Mouse (Mus musculus) gastrocnemius, adult 2 months (tissue): Measurements from ENCODE around the gene Sv2a. TPM values are rescaled to one million over a fixed set of nuclear protein-coding genes. Genes with fewer than 3 reads are reported as not detected.
"Not testable (repeated sequence)": the region's sequence is repeated elsewhere in the genome, so short reads cannot be mapped to it uniquely, and the experiment has no call there.

Source experiments
- DNase-seq: peaks from one replicate; pipeline ENCODE4 v3.0.0; 2022
- H3K27ac ChIP-seq: fragments of 200-600 bp; 2 replicates; pipeline ENCODE4 v1.8.1; 2022; ENCODE audit warnings: mild to moderate bottlenecking
- H3K4me3 ChIP-seq: fragments of 200-600 bp; 2 replicates; pipeline ENCODE4 v1.8.1; 2022; ENCODE audit warnings: mild to moderate bottlenecking, moderate library complexity
- CTCF ChIP-seq: fragments of 200-600 bp; IDR thresholded peaks from 2 replicates; pipeline ENCODE4 v1.8.1; 2022; ENCODE audit warnings: antibody characterized with exemption, mild to moderate bottlenecking, moderate library complexity
- intact Hi-C: fragments of 180-260 bp; cut with DNase I; formaldehyde crosslinking; loops from one replicate; pipeline ENCODE4 v1.15.1; 2025
- total RNA-seq, 2 experiments: library from RNA; stranded (reverse); gene quantifications; 2 replicates each; pipeline ENCODE4 v1.2.3; 2021

Sv2a gene
- total RNA-seq, 2 experiments from 2014 or later = 0.25 to 0.26 TPM

DNA sequence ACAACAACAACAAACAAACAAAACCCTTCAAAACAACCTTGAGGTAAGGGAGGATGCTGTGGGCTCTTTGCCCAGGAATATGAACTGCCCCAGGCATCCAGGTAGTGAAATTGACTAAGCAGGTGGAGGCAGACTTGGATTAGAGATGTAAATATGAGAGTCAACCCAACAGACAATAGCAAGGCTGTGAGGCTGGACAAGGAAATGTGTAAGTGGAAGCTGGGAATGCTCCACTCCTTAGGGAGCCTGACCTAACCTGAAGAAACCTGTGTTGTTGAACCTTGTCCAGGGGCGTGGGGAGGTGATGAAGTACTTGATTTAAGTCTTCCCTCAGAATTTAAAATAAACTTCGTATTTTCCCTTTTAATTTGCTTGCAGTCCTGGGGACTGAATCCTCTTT is 2.0 kb upstream of the Sv2a start:
- intact Hi-C loops = no loop called here
- no peak for DNase-seq
- no peak overlapping the region for H3K4me3 ChIP-seq
- H3K27ac ChIP-seq = no peak overlapping the region
- TF ChIP-seq CTCF = no peak

DNA sequence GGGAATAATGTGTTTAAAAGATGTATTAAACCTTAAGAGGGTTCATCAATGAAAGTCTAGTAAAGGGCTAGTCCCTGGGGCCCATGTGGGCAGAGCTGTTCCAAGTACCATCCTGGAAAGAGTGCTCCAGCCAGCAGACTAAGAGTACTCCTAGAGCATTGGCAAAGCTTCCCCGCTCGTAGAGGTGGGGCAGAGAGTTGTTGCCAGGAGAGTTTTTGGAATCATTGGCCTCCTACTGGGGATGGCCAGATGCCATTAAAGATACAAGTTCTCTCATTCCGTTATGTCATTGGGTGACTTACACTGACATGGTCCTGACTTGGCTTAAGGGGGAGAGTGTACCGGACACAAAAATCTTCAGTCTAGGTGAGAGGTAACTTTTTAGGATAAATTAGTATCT is 1.4 kb upstream of the Sv2a start:
- intact Hi-C loops = no loop called here
- peak; percentile 66 for DNase-seq
- Histone ChIP-seq H3K27ac (no peak overlapping the region; the same call in 1 of the 2 replicates), H3K4me3 (no peak overlapping the region)
- no peak for TF ChIP-seq CTCF

DNA sequence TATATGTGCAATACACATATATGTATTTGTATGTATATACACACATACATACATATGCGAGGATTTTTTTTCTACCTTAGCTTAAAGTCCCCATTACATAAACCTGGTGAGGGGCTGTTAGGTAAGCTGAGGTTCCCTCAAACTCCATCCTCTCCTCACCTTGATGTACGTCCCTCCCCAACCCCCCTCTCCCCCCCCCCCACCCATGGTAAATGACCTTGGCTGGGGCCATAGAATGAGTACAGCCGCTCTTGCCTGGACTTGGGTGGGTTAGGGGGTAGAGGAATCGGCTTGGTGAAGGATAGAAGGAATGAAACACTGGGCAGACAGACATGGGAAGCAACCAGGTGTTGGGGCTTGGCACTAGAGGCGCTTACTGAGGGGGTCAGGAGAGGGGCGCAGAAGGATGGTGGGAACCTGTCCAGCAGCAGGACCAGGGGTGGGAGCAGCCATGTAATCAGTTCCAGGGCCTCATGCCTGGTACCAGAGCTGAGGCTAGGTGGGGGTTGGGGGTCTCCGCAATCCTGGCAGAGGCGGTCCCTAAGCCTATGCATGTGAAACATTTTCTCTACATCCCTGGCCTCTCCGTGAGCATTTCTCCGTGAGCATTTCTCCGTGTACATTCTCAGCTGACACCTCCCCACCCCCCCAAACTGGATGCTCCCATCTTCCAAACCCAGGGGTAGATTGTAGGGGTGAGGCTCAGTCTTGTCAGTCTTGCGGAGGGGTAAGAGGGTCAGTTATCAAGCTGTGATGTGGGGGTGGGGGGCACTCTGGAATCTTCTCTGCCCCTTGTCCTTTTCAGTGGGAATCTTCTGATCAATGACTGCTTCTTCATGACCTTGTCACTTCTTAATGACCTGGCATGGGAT is 795 bp downstream of the Sv2a start:
- Histone ChIP-seq H3K4me3 (peak overlapping the region; percentile 69), H3K27ac (peak overlapping the region; percentile 12; the same call in 1 of the 2 replicates)
- no peak for TF ChIP-seq CTCF
- intact Hi-C loops = no loop called here
- DNase-seq = no peak

DNA sequence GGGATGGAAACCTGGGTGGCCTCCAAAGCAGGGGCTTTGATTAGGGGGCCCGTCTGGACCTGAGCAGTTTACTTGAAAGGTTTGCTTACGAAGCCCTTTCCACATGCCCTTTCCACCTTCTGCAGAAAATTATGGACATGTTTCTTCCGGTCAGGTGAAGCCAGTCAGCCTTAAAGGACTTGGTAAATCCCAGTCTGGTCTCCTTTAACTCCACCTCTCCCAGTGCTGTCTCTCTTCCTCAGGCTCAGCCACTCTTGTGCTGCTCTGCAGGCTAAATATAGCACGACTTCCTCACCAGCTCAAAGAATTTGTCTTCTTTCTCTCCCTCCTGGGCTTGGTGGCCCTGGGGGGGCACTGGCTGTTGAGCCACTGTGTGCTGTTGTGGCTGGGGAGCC is 1.4 kb downstream of the Sv2a start:
- no peak for TF ChIP-seq CTCF
- Histone ChIP-seq H3K4me3 (no peak overlapping the region; the same call in 1 of the 2 replicates), H3K27ac (peak overlapping the region; percentile 51)
- DNase-seq = no peak
- intact Hi-C loops = no loop called here

DNA sequence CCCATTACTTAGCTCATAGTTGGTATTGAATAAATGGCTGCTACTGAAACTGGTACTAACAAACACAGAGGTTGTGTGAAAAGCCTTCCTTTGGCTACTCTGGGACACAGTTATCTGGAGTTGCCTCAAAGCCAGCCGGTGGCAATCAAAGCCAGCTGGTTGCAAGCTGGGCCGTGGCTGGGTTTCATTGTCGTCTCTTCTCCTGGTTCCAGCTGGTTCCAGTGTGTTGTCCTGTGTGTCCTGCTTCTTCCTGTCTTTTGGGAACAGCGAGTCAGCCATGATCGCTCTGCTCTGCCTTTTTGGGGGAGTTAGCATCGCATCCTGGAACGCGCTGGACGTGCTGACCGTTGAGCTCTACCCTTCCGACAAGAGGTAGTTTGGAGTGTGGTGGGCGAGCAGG is 12.0 kb downstream of the Sv2a start:
- DNase-seq = no peak
- H3K27ac ChIP-seq = no peak overlapping the region
- intact Hi-C loops = no loop called here
- H3K4me3 ChIP-seq = no peak overlapping the region
- TF ChIP-seq CTCF = no peak

DNA sequence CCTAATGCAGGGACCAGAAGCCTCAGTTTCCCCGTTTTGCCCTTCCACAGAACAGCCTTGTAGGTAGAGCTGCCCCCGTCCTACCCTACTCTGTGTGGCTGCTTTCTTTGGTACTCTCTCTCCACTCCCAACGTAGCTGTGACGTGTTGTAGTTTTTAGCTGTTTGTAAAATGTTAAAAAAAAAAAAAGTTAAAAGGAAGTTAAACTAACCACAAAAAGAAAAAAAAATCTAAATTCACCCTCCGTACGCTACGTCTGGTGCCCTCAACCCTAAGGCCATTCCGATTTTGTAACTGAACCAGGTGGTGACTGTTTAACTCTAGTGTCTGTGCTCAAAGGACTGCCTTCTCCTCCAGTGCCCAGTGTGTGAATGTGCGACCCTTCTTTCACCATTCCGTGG is 14.0 kb downstream of the Sv2a start:
- intact Hi-C loops = no loop called here
- DNase-seq = no peak
- no peak for TF ChIP-seq CTCF
- Histone ChIP-seq H3K27ac (no peak overlapping the region), H3K4me3 (no peak overlapping the region)

DNA sequence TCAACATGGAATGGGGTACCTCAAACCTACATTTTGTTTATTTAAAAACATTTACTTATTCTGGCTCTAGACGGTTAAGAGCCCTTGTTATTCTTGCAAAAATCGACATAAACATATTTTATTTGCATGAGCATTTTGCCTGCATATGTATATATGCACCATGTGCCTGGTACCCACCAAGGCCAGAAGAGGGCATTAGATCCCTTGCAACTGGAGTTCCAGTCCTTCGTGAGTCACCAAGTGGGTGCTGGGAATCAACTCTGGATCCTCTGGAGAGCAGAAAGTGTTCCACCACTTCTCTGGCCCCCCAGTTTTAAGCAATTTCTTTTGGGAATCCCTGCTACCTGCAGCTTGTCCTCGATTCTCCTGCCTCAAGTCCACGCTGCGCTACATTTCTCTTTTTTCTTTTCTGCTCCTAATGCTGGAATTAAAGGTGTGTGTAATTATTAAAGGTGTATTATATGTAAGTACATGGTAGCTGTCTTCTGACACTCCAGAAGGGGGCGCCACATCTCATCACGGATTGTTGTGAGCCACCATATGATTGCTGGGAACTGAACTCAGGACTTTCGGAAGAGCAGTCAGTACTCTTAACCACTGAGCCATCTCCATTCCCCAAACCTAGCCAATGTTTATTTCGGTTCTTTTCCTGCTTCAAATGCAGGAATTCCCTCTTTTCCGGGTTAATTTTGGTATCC is 14.8 kb downstream of the Sv2a start:
- H3K27ac ChIP-seq = no peak overlapping the region
- DNase-seq = no peak
- no peak for TF ChIP-seq CTCF
- no peak overlapping the region for H3K4me3 ChIP-seq
- intact Hi-C loops = no loop called here

DNA sequence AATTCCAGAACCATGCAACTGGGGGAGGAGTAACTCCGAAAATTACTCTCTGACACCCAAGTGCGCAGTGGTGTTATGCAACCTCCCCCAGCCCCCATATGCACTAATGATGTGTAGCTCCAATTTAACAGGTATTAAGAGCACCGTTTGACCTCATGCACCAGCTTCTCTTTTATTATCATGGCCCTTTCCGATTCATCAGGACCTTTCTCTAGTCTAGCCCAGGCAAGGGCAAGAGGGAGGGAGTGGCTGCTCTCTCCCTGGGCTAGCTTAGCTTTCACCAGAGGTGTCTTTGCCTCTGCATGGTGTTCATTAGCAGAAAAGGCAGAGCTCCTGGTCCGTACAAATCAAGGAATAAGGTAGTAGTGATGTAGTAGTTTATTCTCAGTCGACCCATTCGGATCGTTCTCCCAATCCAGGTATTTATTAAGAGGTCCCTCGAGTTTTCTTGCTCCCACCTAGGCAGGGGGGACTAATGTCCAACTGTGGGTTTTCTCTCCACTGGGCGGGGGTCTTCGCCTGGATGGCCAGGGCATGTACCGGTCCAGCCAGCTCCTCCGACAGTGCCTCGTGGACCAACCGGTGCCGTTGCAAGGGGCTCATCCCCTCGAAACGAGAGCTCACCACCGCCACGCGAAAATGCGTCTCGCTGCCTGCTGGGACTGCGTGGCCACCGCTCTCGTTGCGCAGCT is 15.6 kb downstream of the Sv2a start:
- Histone ChIP-seq H3K4me3 (peak overlapping the region; percentile 94), H3K27ac (peak overlapping the region; percentile 99)
- no peak for TF ChIP-seq CTCF
- intact Hi-C loops = no loop called here
- no peak for DNase-seq

DNA sequence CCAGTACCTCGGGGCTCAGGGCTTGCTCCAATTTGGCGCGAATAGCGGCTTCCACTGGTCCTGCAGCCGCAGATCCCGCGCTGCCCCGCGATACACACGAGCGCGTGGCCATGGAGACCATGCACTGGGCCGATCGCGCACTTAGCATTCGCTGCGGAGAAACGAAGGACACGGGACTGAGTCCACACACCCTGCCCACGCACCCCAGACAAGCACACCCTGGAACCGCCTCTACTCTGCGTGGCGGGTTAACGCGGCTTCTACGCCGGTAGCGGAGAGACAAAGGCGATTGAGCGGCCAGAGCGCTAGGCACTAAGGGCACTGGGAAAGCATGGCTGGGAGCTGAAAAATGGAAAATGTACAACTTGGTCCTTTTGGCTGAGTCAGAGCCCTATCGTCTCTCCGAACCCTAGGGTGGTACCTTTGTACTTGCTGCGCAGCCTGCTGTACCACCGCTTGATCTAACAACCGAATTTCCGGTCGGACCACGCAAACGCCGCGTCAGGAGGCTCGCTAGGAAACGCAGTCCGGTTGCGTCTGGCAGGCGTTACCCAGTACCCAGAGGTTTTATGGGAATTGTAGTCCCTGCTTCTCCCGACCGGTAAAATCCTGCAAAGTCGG is 16.3 kb downstream of the Sv2a start:
- no peak for TF ChIP-seq CTCF
- peak overlapping the region; percentile 94 for H3K4me3 ChIP-seq
- intact Hi-C loops = no loop called here
- DNase-seq = peak; percentile 92
- H3K27ac ChIP-seq = peak overlapping the region; percentile 99

DNA sequence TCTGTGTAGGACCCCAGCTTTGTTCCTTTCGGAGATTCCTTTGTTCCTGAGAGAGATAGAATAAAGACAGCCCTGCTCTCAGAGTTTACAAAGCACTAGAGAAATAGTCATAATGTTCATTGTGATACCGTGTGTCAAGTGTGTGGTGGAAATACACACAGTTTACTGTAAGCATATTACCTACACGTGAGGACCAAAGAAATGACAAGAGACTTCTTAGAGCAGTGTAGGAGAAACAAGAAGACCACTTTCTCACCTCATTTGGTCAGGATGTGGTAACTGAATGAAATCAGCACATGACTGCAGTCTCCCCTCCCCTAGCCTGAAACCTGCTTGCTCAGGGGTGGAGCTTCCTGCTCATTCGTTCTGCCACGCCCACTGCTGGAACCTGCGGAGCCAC is 17.2 kb downstream of the Sv2a start:
- Histone ChIP-seq H3K4me3 (peak overlapping the region; percentile 94), H3K27ac (peak overlapping the region; percentile 99)
- DNase-seq = no peak
- intact Hi-C loops = no loop called here
- TF ChIP-seq CTCF = no peak

DNA sequence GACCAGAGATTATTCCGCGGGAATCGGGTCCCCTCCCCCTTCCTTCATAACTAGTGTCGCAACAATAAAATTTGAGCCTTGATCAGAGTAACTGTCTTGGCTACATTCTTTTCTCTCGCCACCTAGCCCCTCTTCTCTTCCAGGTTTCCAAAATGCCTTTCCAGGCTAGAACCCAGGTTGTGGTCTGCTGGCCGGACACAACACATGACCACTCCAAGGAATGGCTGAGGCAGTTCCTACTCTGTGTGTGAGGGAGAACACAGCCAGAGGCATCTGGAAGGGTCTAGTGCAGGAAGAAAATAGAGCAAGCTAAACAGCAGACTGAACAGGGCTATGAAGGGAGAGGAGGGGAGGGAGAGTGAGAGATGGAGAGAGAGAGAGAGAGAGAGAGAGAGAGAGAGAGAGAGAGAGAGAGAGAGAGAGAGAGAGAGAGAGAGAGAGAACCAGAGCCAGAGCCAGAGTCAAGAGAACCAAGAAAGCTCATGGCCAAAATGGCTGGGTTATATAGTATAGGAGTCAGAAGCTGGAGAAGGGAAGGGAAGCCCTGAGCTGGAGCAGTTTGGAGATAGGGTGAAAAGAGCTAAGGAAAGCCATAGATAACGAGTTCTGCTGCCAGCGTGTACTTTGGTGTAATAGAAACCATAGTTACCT is 17.8 kb downstream of the Sv2a start:
- DNase-seq, intact Hi-C loops: not testable (repeated sequence)

DNA sequence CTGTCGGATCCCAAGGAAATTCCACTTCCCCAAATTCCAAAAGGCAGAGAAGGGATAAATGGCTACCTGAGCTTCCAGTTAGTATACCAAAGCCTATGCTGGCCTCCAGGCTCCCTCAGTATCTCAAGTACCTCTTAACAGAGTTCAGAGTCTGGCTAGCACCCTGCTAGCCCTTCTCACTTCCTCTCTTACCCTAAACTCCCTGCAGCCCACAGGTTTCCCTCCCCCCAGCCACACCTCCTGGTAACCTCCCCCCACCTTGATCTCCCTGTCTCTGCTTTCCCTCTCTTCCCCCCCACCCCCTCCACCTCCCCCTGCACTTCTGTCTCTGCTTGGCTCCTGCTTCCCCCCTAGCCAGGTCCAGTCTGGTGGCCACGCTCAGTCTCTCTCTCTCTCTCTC is 18.8 kb downstream of the Sv2a start:
- no peak overlapping the region for H3K4me3 ChIP-seq
- intact Hi-C loops = no loop called here
- no peak overlapping the region for H3K27ac ChIP-seq
- no peak for TF ChIP-seq CTCF
- no peak for DNase-seq

More for the DNA sequence above, 17.8 kb downstream of the Sv2a start:
- H3K27ac ChIP-seq = not testable (repeated sequence)
- H3K4me3 ChIP-seq = peak overlapping the region; percentile 94; the same call in 1 of the 2 replicates
